Mouse (Mus musculus): Measurements from ENCODE around the gene Spryd3. TPM values are rescaled to one million over a fixed set of nuclear protein-coding genes. Genes with fewer than 3 reads are reported as not detected.

The Spryd3 gene
- polyA plus RNA-seq, 1 experiment, result 47.1 TPM

DNA sequence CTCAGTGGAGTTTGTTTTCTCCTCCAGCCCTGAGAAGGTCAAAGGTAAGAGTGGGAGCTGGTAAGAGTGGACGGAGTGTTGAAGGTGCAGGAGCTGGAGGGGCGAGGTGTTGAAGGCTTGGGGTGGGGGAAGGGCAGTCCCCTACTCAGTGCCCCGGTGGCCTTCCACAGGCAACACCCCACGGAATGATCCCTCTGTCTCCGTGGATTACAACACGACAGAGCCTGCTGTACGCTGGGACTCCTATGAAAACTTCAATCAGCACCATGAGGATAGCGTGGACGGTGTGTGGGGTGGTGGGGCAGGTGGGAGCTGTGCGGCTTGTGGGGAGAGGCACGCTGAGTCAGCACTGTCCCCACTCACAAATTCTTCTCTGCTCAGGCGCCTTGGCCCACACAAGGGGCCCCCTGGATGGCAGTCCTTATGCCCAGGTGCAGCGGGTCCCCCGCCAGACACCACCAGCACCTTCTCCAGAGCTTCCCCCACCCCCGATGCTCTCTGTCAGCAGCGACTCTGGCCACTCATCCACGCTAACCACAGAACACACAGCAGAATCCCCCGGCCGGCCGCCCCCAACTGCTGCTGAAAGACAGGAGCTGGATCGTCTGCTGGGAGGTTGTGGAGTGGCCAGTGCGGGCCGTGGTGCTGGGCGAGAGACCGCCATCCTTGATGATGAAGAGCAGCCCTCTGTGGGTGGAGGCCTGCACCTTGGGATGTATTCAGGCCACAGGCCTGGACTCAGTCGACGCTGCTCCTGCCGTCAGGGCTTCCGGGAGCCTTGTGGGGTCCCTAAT is 25.1 kb downstream of the Spryd3 start:
- Histone ChIP-seq H3ac (ENCODE audit: control insufficient read depth, insufficient read length, low read depth) (no peak overlapping the region), H3K79me3 (ENCODE audit: low read depth) (no peaks in the 10 kb centered on the region), H3K79me2 (ENCODE audit: control insufficient read depth, insufficient read depth) (peaks cover 19% of the 10 kb centered on the region), H3K36me3 (ENCODE audit: control insufficient read depth, insufficient read depth) (peaks cover 98% of the 10 kb centered on the region), H3K4me3 (ENCODE audit: insufficient read depth, poor library complexity, severe bottlenecking) (no peak overlapping the region), H3K27me3 (ENCODE audit: control insufficient read depth, insufficient read depth, insufficient read length) (no peaks in the 10 kb centered on the region)
- TF ChIP-seq USF1 (IDR thresholded peaks at IDR 0.05; ENCODE audit: low read depth) (no peak), FOSL1 (IDR thresholded peaks at IDR 0.05; ENCODE audit: insufficient read depth, low read length, poor library complexity, severe bottlenecking) (no peak), MYOG (IDR thresholded peaks at IDR 0.05; ENCODE audit: control insufficient read depth, extremely low read depth, insufficient read length) (no peak), MAX (IDR thresholded peaks at IDR 0.05) (no peak), MYOD1 (IDR thresholded peaks at IDR 0.05; ENCODE audit: control insufficient read depth, insufficient read length, low read depth) (no peak), CEBPB (IDR thresholded peaks at IDR 0.05; ENCODE audit: low read depth) (no peak), CTCF (IDR thresholded peaks at IDR 0.05; ENCODE audit: control insufficient read depth, insufficient read depth, insufficient read length) (no peak)

DNA sequence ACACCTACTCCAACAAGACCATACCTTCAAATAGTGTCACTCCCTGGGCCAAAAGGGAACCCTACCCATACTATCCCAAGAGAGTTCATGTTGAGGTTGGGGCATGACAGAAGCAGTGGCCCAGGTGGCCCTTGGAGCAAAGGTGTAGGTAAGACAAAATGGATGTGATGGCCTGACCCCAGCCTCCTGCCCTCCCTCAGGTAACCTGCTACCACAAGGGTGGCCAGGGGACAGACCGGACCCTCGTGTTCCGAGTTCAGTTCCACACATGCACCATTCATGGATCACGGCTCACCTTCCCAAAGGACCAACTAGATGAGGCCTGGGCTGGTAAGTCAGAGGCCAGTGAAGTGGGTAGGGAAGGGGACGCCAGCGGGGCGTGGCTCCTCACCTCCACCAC is 25.8 kb downstream of the Spryd3 start:
- TF ChIP-seq CEBPB (IDR thresholded peaks at IDR 0.05; ENCODE audit: low read depth), result no peak
- Histone ChIP-seq H3K4me3 (ENCODE audit: insufficient read depth, poor library complexity, severe bottlenecking) (no peak overlapping the region), H3K79me3 (ENCODE audit: low read depth) (no peaks in the 10 kb centered on the region), H3K36me3 (ENCODE audit: control insufficient read depth, insufficient read depth) (peaks cover 95% of the 10 kb centered on the region), H3K27me3 (ENCODE audit: control insufficient read depth, insufficient read depth, insufficient read length) (no peaks in the 10 kb centered on the region), H3K79me2 (ENCODE audit: control insufficient read depth, insufficient read depth) (peaks cover 25% of the 10 kb centered on the region), H3ac (ENCODE audit: control insufficient read depth, insufficient read length, low read depth) (no peak overlapping the region)

DNA sequence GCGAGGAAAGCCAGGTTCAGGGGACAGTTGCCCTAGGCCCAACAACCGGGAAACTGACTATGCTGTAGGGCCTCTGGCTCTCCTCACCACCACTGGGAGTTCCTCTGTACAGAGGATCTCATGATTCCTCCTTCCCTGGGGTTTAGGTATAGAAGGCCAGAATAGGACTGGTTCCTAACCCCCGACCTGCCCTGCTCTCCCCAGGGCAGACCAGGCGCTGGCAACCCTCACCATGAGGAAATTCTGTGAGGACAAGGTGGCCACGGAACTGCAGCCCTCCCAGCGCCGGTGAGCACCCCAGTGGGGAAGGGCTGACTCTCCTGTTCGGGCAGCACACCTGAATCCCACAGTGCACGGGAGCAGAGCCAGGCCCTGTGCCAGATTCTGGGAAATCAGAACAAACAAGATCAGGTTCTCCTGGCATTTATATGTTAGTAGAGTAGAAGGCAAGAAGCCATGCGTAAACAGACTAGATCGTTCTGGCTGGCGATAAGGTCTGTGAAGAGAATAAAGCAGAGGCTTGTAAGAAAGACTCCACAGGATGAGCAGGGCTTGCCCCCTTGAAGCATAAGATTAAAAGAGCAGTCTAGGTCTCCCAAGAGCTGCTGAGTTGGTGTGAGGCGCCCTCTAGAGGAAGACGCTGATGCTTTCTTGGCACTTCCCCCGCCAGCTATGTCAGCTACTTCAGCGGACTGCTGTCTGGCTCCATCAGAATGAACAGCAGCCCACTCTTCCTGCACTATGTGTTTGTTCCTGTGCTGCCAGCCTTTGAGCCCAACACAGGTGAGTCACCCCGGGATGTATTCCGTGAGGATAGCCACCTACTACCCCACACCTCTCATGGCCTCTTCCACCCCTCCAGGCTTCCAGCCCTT is 27.1 kb downstream of the Spryd3 start:
- TF ChIP-seq CTCF (IDR thresholded peaks at IDR 0.05; ENCODE audit: control insufficient read depth, insufficient read depth, insufficient read length) (peak; percentile 83), CEBPB (IDR thresholded peaks at IDR 0.05; ENCODE audit: low read depth) (no peak), MYOG (IDR thresholded peaks at IDR 0.05; ENCODE audit: control insufficient read depth, extremely low read depth, insufficient read length) (no peak)
- no peak overlapping the region for H3K4me3 ChIP-seq (ENCODE audit: insufficient read depth, poor library complexity, severe bottlenecking)
- H3K27me3 ChIP-seq (ENCODE audit: control insufficient read depth, insufficient read depth, insufficient read length), result no peaks in the 10 kb centered on the region
- peaks cover 89% of the 10 kb centered on the region for H3K36me3 ChIP-seq (ENCODE audit: control insufficient read depth, insufficient read depth)
- H3K79me3 ChIP-seq (ENCODE audit: low read depth), result peaks cover 3% of the 10 kb centered on the region
- H3K79me2 ChIP-seq (ENCODE audit: control insufficient read depth, insufficient read depth), result peaks cover 37% of the 10 kb centered on the region
- H3ac ChIP-seq (ENCODE audit: control insufficient read depth, insufficient read length, low read depth), result no peak overlapping the region

DNA sequence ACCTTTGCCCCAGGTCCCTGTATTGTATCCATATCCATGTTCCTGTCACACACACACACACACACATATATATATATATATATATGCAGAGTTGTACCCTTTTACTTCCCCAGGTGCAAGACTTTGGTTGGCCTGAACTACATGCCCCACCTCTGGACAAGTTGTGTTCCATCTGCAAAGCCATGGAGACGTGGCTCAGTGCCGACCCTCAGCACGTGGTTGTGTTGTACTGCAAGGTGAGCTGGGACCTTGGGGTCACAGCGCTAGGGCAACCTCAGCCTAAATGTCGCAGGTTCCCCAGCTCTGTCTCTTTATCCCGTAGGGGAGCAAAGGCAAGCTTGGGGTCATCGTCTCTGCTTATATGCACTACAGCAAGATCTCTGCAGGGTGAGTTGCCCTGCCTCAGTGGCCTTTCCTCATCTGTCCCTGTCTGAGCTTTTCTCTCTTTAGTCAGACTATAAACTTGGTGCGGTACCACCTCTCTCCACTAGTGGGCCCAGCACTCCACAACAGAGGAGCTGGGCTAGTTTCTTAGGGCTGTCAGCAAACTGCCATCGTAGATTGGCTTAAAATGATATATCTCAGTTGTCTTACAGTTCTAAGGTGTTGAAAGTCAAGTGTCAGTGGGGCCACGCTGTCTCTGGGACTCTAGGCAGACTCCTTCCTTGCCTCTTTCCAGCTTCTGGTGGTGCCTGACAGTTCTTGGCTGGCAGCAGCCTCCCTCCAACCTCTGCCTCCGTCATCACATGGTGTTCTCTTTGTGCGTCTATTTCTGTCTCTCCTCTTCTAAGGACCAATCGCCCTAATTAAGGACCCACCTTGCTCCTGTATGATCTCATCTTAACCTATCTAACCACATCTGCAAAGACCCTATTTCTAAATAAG is 28.1 kb downstream of the Spryd3 start:
- Histone ChIP-seq H3K27me3 (ENCODE audit: control insufficient read depth, insufficient read depth, insufficient read length) (no peaks in the 10 kb centered on the region), H3ac (ENCODE audit: control insufficient read depth, insufficient read length, low read depth) (no peak overlapping the region), H3K79me3 (ENCODE audit: low read depth) (peaks cover 6% of the 10 kb centered on the region), H3K79me2 (ENCODE audit: control insufficient read depth, insufficient read depth) (peaks cover 47% of the 10 kb centered on the region), H3K36me3 (ENCODE audit: control insufficient read depth, insufficient read depth) (peaks cover 80% of the 10 kb centered on the region), H3K4me3 (ENCODE audit: insufficient read depth, poor library complexity, severe bottlenecking) (no peak overlapping the region)
- no peak for TF ChIP-seq USF1 (IDR thresholded peaks at IDR 0.05; ENCODE audit: low read depth)
- TF ChIP-seq MAX (IDR thresholded peaks at IDR 0.05), result no peak
- TF ChIP-seq MYOG (IDR thresholded peaks at IDR 0.05; ENCODE audit: control insufficient read depth, extremely low read depth, insufficient read length), result no peak
- TF ChIP-seq CEBPB (IDR thresholded peaks at IDR 0.05; ENCODE audit: low read depth), result no peak
- no peak for TF ChIP-seq FOSL1 (IDR thresholded peaks at IDR 0.05; ENCODE audit: insufficient read depth, low read length, poor library complexity, severe bottlenecking)
- TF ChIP-seq MYOD1 (IDR thresholded peaks at IDR 0.05; ENCODE audit: control insufficient read depth, insufficient read length, low read depth), result no peak
- no peak for TF ChIP-seq CTCF (IDR thresholded peaks at IDR 0.05; ENCODE audit: control insufficient read depth, insufficient read depth, insufficient read length)

DNA sequence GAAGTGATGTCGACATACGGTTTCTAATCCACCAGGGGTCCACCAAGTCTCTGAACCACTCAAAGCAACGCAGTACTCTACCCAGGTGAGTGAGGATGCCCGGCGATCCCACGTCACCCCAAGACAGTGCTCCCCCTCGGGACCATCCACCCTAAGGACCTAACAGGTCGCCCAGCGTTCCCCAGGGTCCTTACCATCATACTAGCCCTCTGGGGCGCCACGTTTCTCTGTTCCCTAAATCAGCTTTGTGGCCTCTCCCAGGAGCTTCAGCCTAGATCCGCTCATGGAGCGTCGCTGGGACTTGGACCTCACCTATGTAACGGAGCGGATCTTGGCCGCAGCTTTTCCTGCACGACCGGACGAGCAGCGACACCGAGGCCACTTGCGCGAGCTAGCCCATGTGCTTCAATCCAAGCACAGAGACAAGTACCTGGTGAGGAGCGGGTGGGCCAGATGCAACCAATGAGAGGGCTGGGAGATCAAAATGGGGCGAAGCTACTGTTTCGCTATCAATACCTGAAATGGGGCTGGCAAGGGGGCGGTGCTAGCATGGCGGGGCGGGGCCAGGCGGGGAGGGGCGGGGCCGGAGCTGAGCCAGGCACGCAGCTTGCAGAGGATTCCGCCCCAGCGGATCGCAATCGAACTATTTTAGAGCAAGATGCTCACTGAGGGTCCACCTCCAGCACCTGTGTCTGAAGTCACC is 29.1 kb downstream of the Spryd3 start:
- Histone ChIP-seq H3K79me3 (ENCODE audit: low read depth) (peaks cover 6% of the 10 kb centered on the region), H3K27me3 (ENCODE audit: control insufficient read depth, insufficient read depth, insufficient read length) (no peaks in the 10 kb centered on the region), H3K79me2 (ENCODE audit: control insufficient read depth, insufficient read depth) (peaks cover 52% of the 10 kb centered on the region), H3ac (ENCODE audit: control insufficient read depth, insufficient read length, low read depth) (no peak overlapping the region), H3K4me3 (ENCODE audit: insufficient read depth, poor library complexity, severe bottlenecking) (no peak overlapping the region), H3K36me3 (ENCODE audit: control insufficient read depth, insufficient read depth) (peaks cover 70% of the 10 kb centered on the region)
- no peak for TF ChIP-seq FOSL1 (IDR thresholded peaks at IDR 0.05; ENCODE audit: insufficient read depth, low read length, poor library complexity, severe bottlenecking)
- no peak for TF ChIP-seq USF1 (IDR thresholded peaks at IDR 0.05; ENCODE audit: low read depth)
- TF ChIP-seq MYOD1 (IDR thresholded peaks at IDR 0.05; ENCODE audit: control insufficient read depth, insufficient read length, low read depth), result no peak
- no peak for TF ChIP-seq MYOG (IDR thresholded peaks at IDR 0.05; ENCODE audit: control insufficient read depth, extremely low read depth, insufficient read length)
- TF ChIP-seq CEBPB (IDR thresholded peaks at IDR 0.05; ENCODE audit: low read depth), result no peak
- no peak for TF ChIP-seq MAX (IDR thresholded peaks at IDR 0.05)
- TF ChIP-seq CTCF (IDR thresholded peaks at IDR 0.05; ENCODE audit: control insufficient read depth, insufficient read depth, insufficient read length), result no peak

Data from C2C12 (cell line).